Mouse (Mus musculus): ENCODE measurements around the gene Thtpa. TPM values are rescaled to one million over a fixed set of nuclear protein-coding genes. Genes with fewer than 3 reads are reported as not detected.
A peak's percentile ranks its signal among the peaks of the same experiment; 100 is the strongest.

Gene Thtpa
- polyA plus RNA-seq, 1 experiment: 10.8 TPM

DNA sequence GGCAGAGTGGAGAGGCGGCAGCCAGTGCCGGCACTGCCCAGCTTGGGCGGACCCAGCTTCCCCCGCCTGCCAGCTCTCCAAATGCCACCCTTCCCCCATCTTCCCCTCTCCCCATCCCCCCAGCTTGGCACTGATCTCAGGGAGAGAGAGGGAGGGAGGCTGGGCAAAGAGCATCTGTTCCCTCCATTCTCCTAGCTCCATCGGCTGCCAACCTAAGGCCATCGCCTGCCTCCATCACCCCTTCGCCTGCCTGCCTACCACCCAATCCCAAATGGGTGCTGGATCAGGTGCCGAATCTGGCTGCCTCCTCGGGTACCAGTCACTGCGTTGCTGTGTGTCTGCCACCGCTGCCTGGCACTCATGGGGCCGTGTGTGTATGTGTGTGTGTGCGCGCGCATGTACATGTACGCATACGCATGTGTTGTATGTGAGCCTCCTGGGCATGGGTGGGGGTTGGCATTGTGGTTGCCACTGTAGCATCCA is 40.8 kb upstream of the Thtpa start:
- Histone ChIP-seq H3K4me2 (ENCODE audit: low read depth) (no peak overlapping the region), H3K79me2 (ENCODE audit: control insufficient read depth, insufficient read depth) (no peaks in the 10 kb centered on the region), H3K36me3 (ENCODE audit: control insufficient read depth, insufficient read depth) (no peaks in the 10 kb centered on the region), H3ac (ENCODE audit: control insufficient read depth, insufficient read length) (no peak overlapping the region), H3K27me3 (ENCODE audit: control insufficient read depth, insufficient read depth, insufficient read length) (no peaks in the 10 kb centered on the region), H3K4me3 (no peak overlapping the region)
- no peak for TF ChIP-seq TCF12 (IDR thresholded peaks at IDR 0.05; ENCODE audit: insufficient read depth, poor library complexity, severe bottlenecking)
- peak in 1 of 3 experiments; percentile 9 for TF ChIP-seq MYOD1 (IDR thresholded peaks at IDR 0.05; ENCODE audit: control insufficient read depth in 1 of 3, insufficient read length in 2 of 3, low read depth in 2 of 3)
- no peak for TF ChIP-seq SRF (IDR thresholded peaks at IDR 0.05; ENCODE audit: control insufficient read depth, insufficient read length, low read depth)
- no peak for TF ChIP-seq TCF3 (IDR thresholded peaks at IDR 0.05; ENCODE audit: insufficient read length, low read depth)
- TF ChIP-seq USF1 (IDR thresholded peaks at IDR 0.05; ENCODE audit: low read depth): no peak
- no peak for TF ChIP-seq E2F4 (IDR thresholded peaks at IDR 0.05; ENCODE audit: insufficient read depth)
- no peak for TF ChIP-seq POLR2AphosphoS2 (IDR thresholded peaks at IDR 0.05; ENCODE audit: insufficient read length, low read depth)
- TF ChIP-seq MAX (IDR thresholded peaks at IDR 0.05; ENCODE audit: low read depth): no peak
- TF ChIP-seq POLR2A (IDR thresholded peaks at IDR 0.05; ENCODE audit: insufficient read length, low read depth): peak; percentile 14

DNA sequence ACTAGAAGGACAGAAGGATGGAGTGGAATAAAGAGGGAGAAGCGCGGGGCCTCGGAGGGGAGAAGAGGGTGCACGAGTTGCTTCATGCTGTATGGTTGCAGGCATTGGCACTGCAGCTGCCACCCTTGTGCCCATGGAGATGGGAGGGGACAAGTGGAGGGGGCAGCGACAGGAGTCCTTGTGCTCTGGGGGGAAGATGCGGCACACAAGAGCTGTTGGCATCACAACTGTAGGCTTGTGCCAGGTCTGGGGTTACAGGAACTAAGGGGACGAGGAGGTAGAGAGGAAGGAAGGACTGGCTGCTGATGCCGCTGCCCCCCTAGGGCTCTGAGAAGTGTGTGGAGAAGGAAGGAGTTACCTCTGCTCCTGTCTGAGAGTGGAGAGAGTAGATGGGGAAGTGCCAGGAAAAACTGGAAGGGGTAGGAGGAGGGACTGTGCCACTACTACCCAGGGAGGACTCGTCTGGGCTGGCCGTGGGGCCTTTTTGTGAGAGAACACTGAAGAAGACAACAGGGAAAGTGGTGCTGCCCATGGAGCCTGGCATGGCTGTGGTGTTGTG is 40.3 kb upstream of the Thtpa start:
- H3K4me2 ChIP-seq (ENCODE audit: low read depth): peak overlapping the region; percentile 43
- no peaks in the 10 kb centered on the region for H3K36me3 ChIP-seq (ENCODE audit: control insufficient read depth, insufficient read depth)
- H3ac ChIP-seq (ENCODE audit: control insufficient read depth, insufficient read length): no peak overlapping the region
- TF ChIP-seq USF1 (IDR thresholded peaks at IDR 0.05; ENCODE audit: low read depth) (no peak), CEBPB (IDR thresholded peaks at IDR 0.05; ENCODE audit: insufficient read depth, poor library complexity, severe bottlenecking) (no peak), MAX (IDR thresholded peaks at IDR 0.05; ENCODE audit: low read depth) (no peak), MYOD1 (IDR thresholded peaks at IDR 0.05; ENCODE audit: control insufficient read depth in 1 of 3, insufficient read length in 2 of 3, low read depth in 2 of 3) (no peak), REST (IDR thresholded peaks at IDR 0.05; ENCODE audit: insufficient read depth, insufficient read length) (no peak), MYOG (IDR thresholded peaks at IDR 0.05; ENCODE audit: control insufficient read depth in 1 of 3, insufficient read depth in 1 of 3, insufficient read length in 2 of 3, low read depth in 2 of 3) (no peak), POLR2AphosphoS2 (IDR thresholded peaks at IDR 0.05; ENCODE audit: insufficient read length, low read depth) (no peak), POLR2A (IDR thresholded peaks at IDR 0.05; ENCODE audit: insufficient read length, low read depth) (no peak), SRF (IDR thresholded peaks at IDR 0.05; ENCODE audit: control insufficient read depth, insufficient read length, low read depth) (no peak), E2F4 (IDR thresholded peaks at IDR 0.05; ENCODE audit: insufficient read depth) (no peak), TCF3 (IDR thresholded peaks at IDR 0.05; ENCODE audit: insufficient read length, low read depth) (no peak), TCF12 (IDR thresholded peaks at IDR 0.05; ENCODE audit: insufficient read depth, poor library complexity, severe bottlenecking) (no peak)
- H3K79me2 ChIP-seq (ENCODE audit: control insufficient read depth, insufficient read depth): no peaks in the 10 kb centered on the region
- no peaks in the 10 kb centered on the region for H3K27me3 ChIP-seq (ENCODE audit: control insufficient read depth, insufficient read depth, insufficient read length)
- H3K4me3 ChIP-seq: no peak overlapping the region

DNA sequence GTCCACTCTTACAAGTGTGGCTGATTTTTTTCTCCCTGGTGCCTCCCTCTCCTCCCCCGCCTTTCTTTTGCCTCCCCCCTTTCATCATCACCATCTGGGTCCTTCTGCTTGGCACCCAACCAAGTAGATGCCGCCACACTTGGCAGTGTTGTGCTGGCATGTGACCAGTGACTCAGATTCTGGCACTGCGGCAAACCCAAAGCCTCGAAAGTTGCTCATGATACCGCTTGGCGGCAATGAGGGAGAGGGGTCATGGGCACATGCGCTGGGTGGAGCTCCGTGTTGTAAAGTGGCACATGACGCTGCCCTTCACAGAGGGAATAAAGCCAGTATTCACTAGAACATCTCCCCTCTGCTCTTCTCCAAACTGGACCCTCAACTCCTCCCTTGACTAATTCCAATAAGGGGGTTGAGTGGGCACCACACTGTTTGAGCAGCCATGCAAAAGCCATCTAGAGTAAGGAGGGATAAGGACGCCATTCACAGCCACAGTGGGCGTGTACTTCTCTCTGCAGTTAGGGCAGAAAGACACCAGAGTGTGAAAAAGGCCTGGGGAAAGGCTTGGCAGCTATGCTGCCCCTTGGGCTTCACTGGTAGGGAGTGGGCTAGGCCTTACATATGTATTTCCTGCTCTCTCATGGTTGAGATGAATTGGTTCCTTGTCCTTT is 39.3 kb upstream of the Thtpa start:
- no peak overlapping the region for H3K4me3 ChIP-seq
- H3K79me2 ChIP-seq (ENCODE audit: control insufficient read depth, insufficient read depth): no peaks in the 10 kb centered on the region
- H3K27me3 ChIP-seq (ENCODE audit: control insufficient read depth, insufficient read depth, insufficient read length): no peaks in the 10 kb centered on the region
- no peaks in the 10 kb centered on the region for H3K36me3 ChIP-seq (ENCODE audit: control insufficient read depth, insufficient read depth)
- peak overlapping the region; percentile 52 for H3K4me2 ChIP-seq (ENCODE audit: low read depth)
- no peak overlapping the region for H3ac ChIP-seq (ENCODE audit: control insufficient read depth, insufficient read length)
- TF ChIP-seq POLR2AphosphoS2 (IDR thresholded peaks at IDR 0.05; ENCODE audit: insufficient read length, low read depth) (no peak), MAX (IDR thresholded peaks at IDR 0.05; ENCODE audit: low read depth) (peak; percentile 90), USF1 (IDR thresholded peaks at IDR 0.05; ENCODE audit: low read depth) (peak; percentile 92), E2F4 (IDR thresholded peaks at IDR 0.05; ENCODE audit: insufficient read depth) (no peak), POLR2A (IDR thresholded peaks at IDR 0.05; ENCODE audit: insufficient read length, low read depth) (no peak), MYOG (IDR thresholded peaks at IDR 0.05; ENCODE audit: control insufficient read depth in 1 of 3, insufficient read depth in 1 of 3, insufficient read length in 2 of 3, low read depth in 2 of 3) (peak in 1 of 3 experiments; percentile 36), SRF (IDR thresholded peaks at IDR 0.05; ENCODE audit: control insufficient read depth, insufficient read length, low read depth) (no peak), CEBPB (IDR thresholded peaks at IDR 0.05; ENCODE audit: insufficient read depth, poor library complexity, severe bottlenecking) (peak; percentile 58; the same call in 1 of the 2 replicates), TCF12 (IDR thresholded peaks at IDR 0.05; ENCODE audit: insufficient read depth, poor library complexity, severe bottlenecking) (no peak), TCF3 (IDR thresholded peaks at IDR 0.05; ENCODE audit: insufficient read length, low read depth) (no peak), MYOD1 (IDR thresholded peaks at IDR 0.05; ENCODE audit: control insufficient read depth in 1 of 3, insufficient read length in 2 of 3, low read depth in 2 of 3) (peak in 2 of 3 experiments; percentile 55 to 68)

DNA sequence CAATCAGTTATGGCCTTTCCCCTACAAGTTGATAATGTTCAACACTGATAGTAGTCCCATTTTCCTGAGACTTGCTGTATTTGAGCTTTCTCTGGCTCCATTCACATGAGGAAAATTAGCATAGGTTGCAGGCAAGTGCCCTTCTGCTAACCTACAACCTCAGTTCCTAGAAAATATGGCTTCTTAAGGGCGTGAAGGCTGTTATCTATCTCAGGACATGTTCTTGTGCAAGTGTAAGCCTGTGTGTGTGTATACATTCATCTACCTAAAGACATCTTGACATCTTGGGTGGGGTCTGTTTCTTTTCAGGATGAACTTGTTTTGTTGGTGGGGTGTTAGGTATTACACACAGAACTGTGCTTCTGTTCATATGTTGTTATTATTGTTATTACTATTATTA is 35.6 kb upstream of the Thtpa start:
- no peak overlapping the region for H3ac ChIP-seq (ENCODE audit: control insufficient read depth, insufficient read length)
- H3K4me2 ChIP-seq (ENCODE audit: low read depth): no peak overlapping the region
- TF ChIP-seq E2F4 (IDR thresholded peaks at IDR 0.05; ENCODE audit: insufficient read depth): no peak
- TF ChIP-seq MAX (IDR thresholded peaks at IDR 0.05; ENCODE audit: low read depth): no peak
- TF ChIP-seq MYOD1 (IDR thresholded peaks at IDR 0.05; ENCODE audit: control insufficient read depth in 1 of 3, insufficient read length in 2 of 3, low read depth in 2 of 3): no peak
- TF ChIP-seq MYOG (IDR thresholded peaks at IDR 0.05; ENCODE audit: control insufficient read depth in 1 of 3, insufficient read depth in 1 of 3, insufficient read length in 2 of 3, low read depth in 2 of 3): no peak
- TF ChIP-seq CEBPB (IDR thresholded peaks at IDR 0.05; ENCODE audit: insufficient read depth, poor library complexity, severe bottlenecking): no peak
- no peak for TF ChIP-seq USF1 (IDR thresholded peaks at IDR 0.05; ENCODE audit: low read depth)
- no peak for TF ChIP-seq TCF12 (IDR thresholded peaks at IDR 0.05; ENCODE audit: insufficient read depth, poor library complexity, severe bottlenecking)
- no peak for TF ChIP-seq TCF3 (IDR thresholded peaks at IDR 0.05; ENCODE audit: insufficient read length, low read depth)
- TF ChIP-seq POLR2AphosphoS2 (IDR thresholded peaks at IDR 0.05; ENCODE audit: insufficient read length, low read depth): no peak
- TF ChIP-seq POLR2A (IDR thresholded peaks at IDR 0.05; ENCODE audit: insufficient read length, low read depth): no peak
- TF ChIP-seq SRF (IDR thresholded peaks at IDR 0.05; ENCODE audit: control insufficient read depth, insufficient read length, low read depth): no peak
- TF ChIP-seq REST (IDR thresholded peaks at IDR 0.05; ENCODE audit: insufficient read depth, insufficient read length): no peak
- H3K27me3 ChIP-seq (ENCODE audit: control insufficient read depth, insufficient read depth, insufficient read length): no peaks in the 10 kb centered on the region
- no peaks in the 10 kb centered on the region for H3K79me2 ChIP-seq (ENCODE audit: control insufficient read depth, insufficient read depth)
- no peak overlapping the region for H3K4me3 ChIP-seq
- no peaks in the 10 kb centered on the region for H3K36me3 ChIP-seq (ENCODE audit: control insufficient read depth, insufficient read depth)

Measured in myocyte (in vitro differentiated cells).